Mouse (Mus musculus) neural tube, embryonic 14.5 days (tissue): ENCODE measurements around the gene Sympk. TPM values are rescaled to one million over a fixed set of nuclear protein-coding genes. Genes with fewer than 3 reads are reported as not detected.
A peak's percentile ranks its signal among the peaks of the same experiment; 100 is the strongest.

Source experiments
- ATAC-seq: fragments of 200-750 bp; cut with Nextera tagmentation; 2 replicates; pipeline ENCODE4 v1.8.0; 2017; ENCODE audit warnings: low read depth, mild to moderate bottlenecking, moderate TSS enrichment, moderate library complexity
- H3K27ac ChIP-seq: fragments of 300-500 bp; sonication (generic); 2 replicates; pipeline ENCODE4 v1.5.1; 2014; ENCODE audit warnings: low read depth, mild to moderate bottlenecking, control low read depth, low read length, moderate library complexity, mixed read lengths
- H3K27me3 ChIP-seq: fragments of 300-500 bp; sonication (generic); 2 replicates; pipeline ENCODE4 v1.6.1; 2014; ENCODE audit warnings: low read length; ENCODE audit not compliant: control insufficient read depth, insufficient read depth
- H3K36me3 ChIP-seq: fragments of 300-500 bp; sonication (generic); 2 replicates; pipeline ENCODE4 v1.6.1; 2014; ENCODE audit warnings: low read length, mixed read lengths; ENCODE audit not compliant: control insufficient read depth, insufficient read depth
- H3K4me1 ChIP-seq: fragments of 300-500 bp; sonication (generic); 2 replicates; pipeline ENCODE4 v1.6.1; 2014; ENCODE audit warnings: low read length; ENCODE audit not compliant: control insufficient read depth, insufficient read depth
- H3K4me2 ChIP-seq: fragments of 300-500 bp; sonication (generic); 2 replicates; pipeline ENCODE4 v1.6.1; 2014; ENCODE audit warnings: mild to moderate bottlenecking, low read depth, low read length, control low read depth
- H3K4me3 ChIP-seq: fragments of 300-500 bp; sonication (generic); 2 replicates; pipeline ENCODE4 v1.5.1; 2014; ENCODE audit warnings: low read depth, low read length, control low read depth, mixed read lengths
- H3K9ac ChIP-seq: fragments of 300-500 bp; sonication (generic); replicated peaks from 2 replicates; pipeline ENCODE4 v1.6.1; 2014; ENCODE audit warnings: low read depth, mild to moderate bottlenecking, control low read depth, low read length, mixed read lengths
- H3K9me3 ChIP-seq: fragments of 300-500 bp; sonication (generic); 2 replicates; pipeline ENCODE4 v1.6.1; 2016; ENCODE audit warnings: low read length; ENCODE audit not compliant: control insufficient read depth
- WGBS: fragments of 180-500 bp; shearing (Covaris S2); extraction: QIAGEN DNeasy Blood & Tissue Kit; methylation state at CpG from one replicate; pipeline ENCODE4 v1.1.7; 2014; 5-methylcytosine and 5-hydroxymethylcytosine counted together
- microRNA-seq: library from miRNA; unstranded; fragments of <30 nt; microRNA quantifications from one replicate; pipeline ENCODE4, GENCODE M21; 2016
- polyA plus RNA-seq: library from polyadenylated mRNA; unstranded; fragments of >200 nt; fragmentation: Nextera tagmentation; extraction: Ambion mirVana; gene quantifications from 2 replicates; pipeline ENCODE4 v1.2.1, GENCODE M21; 2014

Gene Sympk
- polyA plus RNA-seq, 1 experiment from 2014 or later = 16.8 TPM

GRCm38 (mm10) chr7:19096421-19096976 is 72.3 kb downstream of the Sympk start:
- no peaks in the 10 kb centered on the region for H3K36me3 ChIP-seq
- no peak overlapping the region for H3K27ac ChIP-seq
- H3K4me3 ChIP-seq = peak overlapping the region; percentile 48; the same call in 1 of the 2 replicates
- H3K9me3 ChIP-seq = no peaks in the 10 kb centered on the region
- no peak for ATAC-seq
- 73% methylated on average over 5 of the region's 5 CpGs for WGBS
- H3K4me2 ChIP-seq = peak overlapping the region; percentile 95; the same call in 1 of the 2 replicates
- H3K27me3 ChIP-seq = no peaks in the 10 kb centered on the region
- no peak overlapping the region for H3K9ac ChIP-seq
- peaks cover 36% of the 10 kb centered on the region for H3K4me1 ChIP-seq

- Histone ChIP-seq H3K4me3 (no peak overlapping the region), H3K27me3 (no peaks in the 10 kb centered on the region), H3K9ac (no peak overlapping the region), H3K4me2 (no peak overlapping the region), H3K4me1 (peaks cover 36% of the 10 kb centered on the region), H3K36me3 (no peaks in the 10 kb centered on the region), H3K9me3 (no peaks in the 10 kb centered on the region), H3K27ac (no peak overlapping the region)
- ATAC-seq = no peak
- WGBS = 66% methylated on average over 2 of the region's 2 CpGs
Observed at GRCm38 (mm10) chr7:19097217-19097616, 73.0 kb downstream of the Sympk start.

- Histone ChIP-seq H3K4me2 (no peak overlapping the region), H3K27me3 (no peaks in the 10 kb centered on the region), H3K36me3 (no peaks in the 10 kb centered on the region), H3K4me1 (peaks cover 36% of the 10 kb centered on the region), H3K9me3 (no peaks in the 10 kb centered on the region), H3K4me3 (no peak overlapping the region), H3K27ac (no peak overlapping the region), H3K9ac (no peak overlapping the region)
- ATAC-seq = no peak
Observed at GRCm38 (mm10) chr7:19097863-19098262, 73.7 kb downstream of the Sympk start.

- Histone ChIP-seq H3K36me3 (no peaks in the 10 kb centered on the region), H3K9me3 (no peaks in the 10 kb centered on the region), H3K4me1 (peaks cover 28% of the 10 kb centered on the region), H3K4me2 (no peak overlapping the region), H3K27me3 (no peaks in the 10 kb centered on the region), H3K9ac (no peak overlapping the region), H3K27ac (no peak overlapping the region), H3K4me3 (no peak overlapping the region)
- ATAC-seq = no peak
- 67% methylated on average over 7 of the region's 7 CpGs for WGBS
Observed at GRCm38 (mm10) chr7:19098811-19099210, 74.6 kb downstream of the Sympk start.

DNA sequence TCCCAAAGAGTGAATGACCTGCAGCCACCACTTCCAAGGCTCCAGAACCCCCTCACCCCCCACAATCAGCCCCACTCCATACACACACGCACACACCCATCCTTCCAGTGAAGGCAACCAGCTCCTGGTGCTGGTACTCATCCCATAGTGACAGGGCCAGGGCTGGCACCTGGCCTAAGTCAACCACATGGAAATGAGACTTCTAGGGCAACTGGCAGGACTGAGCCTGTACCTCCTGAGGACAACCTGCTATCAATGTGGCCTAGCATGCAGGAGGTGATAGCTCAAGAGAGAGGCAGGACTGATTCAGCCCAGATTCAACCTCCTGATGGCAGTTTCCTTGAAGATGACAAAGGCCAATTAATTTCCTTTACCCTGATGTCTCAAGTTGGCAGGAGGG is 76.1 kb downstream of the Sympk start:
- no peak overlapping the region for H3K4me3 ChIP-seq
- ATAC-seq = no peak

GRCm38 (mm10) chr7:19103741-19104140 is 79.6 kb downstream of the Sympk start:
- no peak overlapping the region for H3K4me2 ChIP-seq
- no peak overlapping the region for H3K9ac ChIP-seq
- H3K27me3 ChIP-seq = no peaks in the 10 kb centered on the region
- no peak overlapping the region for H3K4me3 ChIP-seq
- H3K27ac ChIP-seq = no peak overlapping the region
- no peaks in the 10 kb centered on the region for H3K4me1 ChIP-seq
- H3K9me3 ChIP-seq = no peaks in the 10 kb centered on the region
- H3K36me3 ChIP-seq = no peaks in the 10 kb centered on the region
- no peak for ATAC-seq

More for the DNA sequence above, 76.1 kb downstream of the Sympk start:
- H3K27ac ChIP-seq = no peak overlapping the region
- peaks cover 14% of the 10 kb centered on the region for H3K4me1 ChIP-seq
- no peaks in the 10 kb centered on the region for H3K27me3 ChIP-seq
- no peaks in the 10 kb centered on the region for H3K36me3 ChIP-seq
- 88% methylated on average over 1 of the region's 1 CpGs for WGBS
- H3K4me2 ChIP-seq = no peak overlapping the region
- H3K9me3 ChIP-seq = no peaks in the 10 kb centered on the region
- no peak overlapping the region for H3K9ac ChIP-seq

Small RNA genes lying within 50 kb of the gene (microRNA-seq; reads per million reads assigned to microRNA genes)
- not detected for gene Mir3100

Other genes with a start within 250 kb of the Sympk start
- not detected in 2 replicates for gene Psg19, start 225.9 kb upstream of the Sympk start, polyA plus RNA-seq
- 0.12 TPM in 1 of 2 replicates, not detected in the other for gene Psg17, start 202.8 kb upstream of the Sympk start, polyA plus RNA-seq
- 0.46 TPM in 1 of 2 replicates, not detected in the other for gene Mill2, start 184.4 kb upstream of the Sympk start, polyA plus RNA-seq
- 18.3 and 18.7 TPM in 2 replicates for gene Pglyrp1, start 153.0 kb upstream of the Sympk start, polyA plus RNA-seq
- gene Ccdc61, start 114.0 kb upstream of the Sympk start, polyA plus RNA-seq = 17.6 and 20.2 TPM in 2 replicates
- gene Nova2, start 98.5 kb upstream of the Sympk start, polyA plus RNA-seq = 17.1 and 18.4 TPM in 2 replicates
- 0.84 and 1.1 TPM in 2 replicates for gene Nanos2, start 37.0 kb upstream of the Sympk start, polyA plus RNA-seq
- gene Mypop, start 33.1 kb upstream of the Sympk start, polyA plus RNA-seq = 6.0 and 6.9 TPM in 2 replicates
- 29.7 and 30.3 TPM in 2 replicates for gene Irf2bp1, start 20.3 kb upstream of the Sympk start, polyA plus RNA-seq
- not detected in 2 replicates for gene Foxa3, start 839 bp upstream of the Sympk start, polyA plus RNA-seq
- gene Rsph6a, start 30.3 kb downstream of the Sympk start, polyA plus RNA-seq = not detected in 2 replicates
- 30.2 and 35.2 TPM in 2 replicates for gene Dmwd, start 51.9 kb downstream of the Sympk start, polyA plus RNA-seq
- gene Dmpk, start 59.5 kb downstream of the Sympk start, polyA plus RNA-seq = 7.1 and 9.4 TPM in 2 replicates
- gene Six5, start 70.2 kb downstream of the Sympk start, polyA plus RNA-seq = 1.3 and 2.4 TPM in 2 replicates
- 5.9 and 9.9 TPM in 2 replicates for gene Gm4969, start 94.0 kb downstream of the Sympk start, polyA plus RNA-seq
- 11.6 and 13.1 TPM in 2 replicates for gene Fbxo46, start 95.5 kb downstream of the Sympk start, polyA plus RNA-seq
- gene Qpctl, start 124.9 kb downstream of the Sympk start, polyA plus RNA-seq = 18.6 and 21.2 TPM in 2 replicates
- gene Snrpd2, start 125.3 kb downstream of the Sympk start, polyA plus RNA-seq = 94.1 and 110 TPM in 2 replicates
- 0.75 and 1.8 TPM in 2 replicates for gene Gipr, start 141.8 kb downstream of the Sympk start, polyA plus RNA-seq
- gene Eml2, start 152.0 kb downstream of the Sympk start, polyA plus RNA-seq = 3.5 and 4.0 TPM in 2 replicates
- gene Gpr4, start 188.2 kb downstream of the Sympk start, polyA plus RNA-seq = 2.9 and 3.4 TPM in 2 replicates
- gene Opa3, start 204.0 kb downstream of the Sympk start, polyA plus RNA-seq = 36.6 and 37.6 TPM in 2 replicates
- gene Vasp, start 247.4 kb downstream of the Sympk start, polyA plus RNA-seq = 17.4 and 40.9 TPM in 2 replicates